Comparison of ENCODE assay signal across 26 mouse cellular contexts in the genomic region with DNA sequence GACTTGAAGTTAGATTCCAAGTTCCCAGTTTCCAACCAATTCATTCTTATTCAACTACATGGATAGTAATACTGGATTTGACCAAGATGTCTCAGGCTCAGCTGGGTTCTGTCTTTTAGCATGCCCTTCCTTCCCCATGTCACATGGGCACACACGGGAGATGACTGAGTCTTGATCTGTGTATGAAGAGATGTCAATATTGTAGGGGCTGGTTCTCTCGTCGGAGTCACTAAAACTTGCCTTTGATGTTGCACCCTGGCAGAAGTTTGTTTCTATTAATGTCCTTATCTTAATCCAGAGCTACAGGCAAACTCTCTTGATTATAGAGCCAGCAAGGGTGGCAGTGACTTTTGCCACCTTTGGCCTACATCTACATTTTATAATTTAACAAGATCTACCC. TPM values are rescaled to one million over a fixed set of nuclear protein-coding genes. Genes with fewer than 3 reads are reported as not detected.
DNase-seq lines count a peak whose midpoint lies in the region; ATAC-seq lines count a peak whose summit lies in the region.
"Had no signal": no experiment of that assay in that cellular context is flagged by ENCODE, and none has a peak within 500 bp of the region (broad histone marks: within the 10 kb centered on the region; RNA-seq: fewer than 3 reads in every experiment).

No protein-coding gene starts in this region.

- no peaks in the 10 kb centered on the region for H3K9me3 ChIP-seq in heart, embryonic 12.5 days (replicated peaks)
- H3K9me3 ChIP-seq in heart, embryonic 16.5 days (replicated peaks; ENCODE audit: control insufficient read depth, low read length), result 0 out of 2 replicates have a peak, but pooled peaks cover 2% of the 10 kb centered on the region
- H3K9me3 ChIP-seq in stomach, embryonic 16.5 days (replicated peaks; ENCODE audit: control insufficient read depth, low read length), result no peaks in the 10 kb centered on the region
- H3K9me3 ChIP-seq in embryonic facial prominence, embryonic 10.5 days, result no peaks in the 10 kb centered on the region
- H3K9me3 ChIP-seq: embryonic facial prominence, embryonic 13.5 days; forebrain, embryonic 13.5 days; G1E; hindbrain, embryonic 12.5 days had no signal

- no peak overlapping the region for H3K27ac ChIP-seq in heart, embryonic 12.5 days (ENCODE audit: poor library complexity, severe bottlenecking)
- peak overlapping the region; percentile 53 for H3K27ac ChIP-seq in heart, embryonic 16.5 days (ENCODE audit: low read length)
- H3K27ac ChIP-seq in stomach, embryonic 16.5 days (ENCODE audit: low read length), result peak overlapping the region; percentile 66; the same call in 1 of the 2 replicates
- no peak overlapping the region for H3K27ac ChIP-seq in embryonic facial prominence, embryonic 10.5 days (replicated peaks)
- H3K27ac ChIP-seq: embryonic facial prominence, embryonic 13.5 days; forebrain, embryonic 13.5 days; gastrocnemius, adult 2 months; hindbrain, embryonic 12.5 days had no signal

- H3K4me2 ChIP-seq in heart, embryonic 12.5 days, result no peak overlapping the region
- no peak overlapping the region; the same call in 1 of the 2 replicates for H3K4me2 ChIP-seq in heart, embryonic 16.5 days (ENCODE audit: low read depth, low read length)
- H3K4me2 ChIP-seq in stomach, embryonic 16.5 days (ENCODE audit: low read depth, low read length), result no peak overlapping the region
- H3K4me2 ChIP-seq: embryonic facial prominence, embryonic 13.5 days; forebrain, embryonic 13.5 days; hindbrain, embryonic 12.5 days had no signal

- WGBS in heart, embryonic 12.5 days, result 43% methylated on average over 3 of the region's 3 CpGs
- 48% methylated on average over 3 of the region's 3 CpGs for WGBS in heart, embryonic 16.5 days
- WGBS in stomach, embryonic 16.5 days, result 57% methylated on average over 3 of the region's 3 CpGs
- 85% methylated on average over 3 of the region's 3 CpGs for WGBS in embryonic facial prominence, embryonic 10.5 days

- peaks cover 5% of the 10 kb centered on the region; the same call in 1 of the 2 replicates for H3K4me1 ChIP-seq in heart, embryonic 12.5 days (replicated peaks)
- peaks cover 28% of the 10 kb centered on the region for H3K4me1 ChIP-seq in heart, embryonic 16.5 days (ENCODE audit: control insufficient read depth, insufficient read depth, low read length)
- H3K4me1 ChIP-seq in stomach, embryonic 16.5 days (ENCODE audit: control insufficient read depth, insufficient read depth, low read length), result peaks cover 10% of the 10 kb centered on the region; the same call in 1 of the 2 replicates
- peaks cover 11% of the 10 kb centered on the region for H3K4me1 ChIP-seq in embryonic facial prominence, embryonic 10.5 days
- H3K4me1 ChIP-seq: forebrain, embryonic 13.5 days; hindbrain, embryonic 12.5 days had no signal

- no peak for ATAC-seq in heart, embryonic 12.5 days (ENCODE audit: insufficient number of reproducible peaks, low FRiP score)
- ATAC-seq in heart, embryonic 16.5 days (replicated peaks; ENCODE audit: extremely low read depth, insufficient read depth, low FRiP score), result no peak
- no peak for ATAC-seq in stomach, embryonic 16.5 days (ENCODE audit: insufficient read depth, low FRiP score)
- ATAC-seq: CD4-positive, CD25-positive, alpha-beta regulatory T cell, adult 4 months; forebrain, embryonic 13.5 days; forebrain, postnatal 0 days; hindbrain, embryonic 16.5 days; inflammation-experienced regulatory T-cells, adult 6 months; intestine, postnatal 0 days had no signal

- no peaks in the 10 kb centered on the region for H3K36me3 ChIP-seq in heart, embryonic 12.5 days
- no peaks in the 10 kb centered on the region for H3K36me3 ChIP-seq in heart, embryonic 16.5 days (ENCODE audit: control insufficient read depth, insufficient read depth)
- H3K36me3 ChIP-seq in stomach, embryonic 16.5 days (ENCODE audit: control insufficient read depth, insufficient read depth, low read length), result no peaks in the 10 kb centered on the region
- no peaks in the 10 kb centered on the region for H3K36me3 ChIP-seq in embryonic facial prominence, embryonic 10.5 days (replicated peaks)
- H3K36me3 ChIP-seq: embryonic facial prominence, embryonic 13.5 days; G1E; hindbrain, embryonic 12.5 days had no signal

- peak; percentile 91 for DNase-seq in heart, adult 11 months
- peak; percentile 25 to 47 for DNase-seq in heart, adult 9 months (ENCODE audit: low spot score in 2 of 2)
- no peak for DNase-seq in heart, postnatal 4 days
- no peak for DNase-seq in embryonic facial prominence, embryonic 10.5 days (ENCODE audit: low spot score)
- DNase-seq in frontal cortex, postnatal 25 days (ENCODE audit: low spot score in 2 of 2), result no peak
- DNase-seq: adrenal gland, adult 8-10 months; adrenal gland, postnatal 36 days; B cell, adult 2 months; cerebellum, adult 2 months; cerebellum, postnatal 10 days; embryo, embryonic 11 days; forebrain, postnatal 0 days; gastrocnemius, adult 2 months; gastrocnemius, postnatal 36 days had no signal

- H3K4me3 ChIP-seq in heart, embryonic 12.5 days, result no peak overlapping the region
- H3K4me3 ChIP-seq in heart, embryonic 16.5 days (ENCODE audit: low read length), result no peak overlapping the region
- no peak overlapping the region for H3K4me3 ChIP-seq in stomach, embryonic 16.5 days (replicated peaks; ENCODE audit: low read length)
- H3K4me3 ChIP-seq in embryonic facial prominence, embryonic 10.5 days, result no peak overlapping the region
- H3K4me3 ChIP-seq: embryonic facial prominence, embryonic 13.5 days; forebrain, embryonic 13.5 days; gastrocnemius, adult 2 months; hindbrain, embryonic 12.5 days had no signal

- no peaks in the 10 kb centered on the region for H3K27me3 ChIP-seq in heart, embryonic 12.5 days (replicated peaks)
- no peaks in the 10 kb centered on the region for H3K27me3 ChIP-seq in heart, embryonic 16.5 days (ENCODE audit: control insufficient read depth, insufficient read depth, low read length)
- H3K27me3 ChIP-seq in stomach, embryonic 16.5 days (ENCODE audit: control insufficient read depth, insufficient read depth, low read length), result no peaks in the 10 kb centered on the region
- H3K27me3 ChIP-seq in embryonic facial prominence, embryonic 10.5 days (replicated peaks; ENCODE audit: low read depth, poor library complexity, severe bottlenecking), result no peaks in the 10 kb centered on the region
- H3K27me3 ChIP-seq: embryonic facial prominence, embryonic 13.5 days; forebrain, embryonic 13.5 days; hindbrain, embryonic 12.5 days had no signal

- H3K9ac ChIP-seq in heart, embryonic 12.5 days, result no peak overlapping the region
- no peak overlapping the region for H3K9ac ChIP-seq in heart, embryonic 16.5 days (ENCODE audit: low read length)
- H3K9ac ChIP-seq in stomach, embryonic 16.5 days (ENCODE audit: low read length), result no peak overlapping the region
- H3K9ac ChIP-seq: embryonic facial prominence, embryonic 13.5 days; forebrain, embryonic 13.5 days; forebrain, postnatal 0 days; hindbrain, embryonic 12.5 days had no signal

RNA-seq across cellular contexts. Expression of gene Myoz2, which starts 46.9 kb away (rescaled TPM):
- polyA plus RNA-seq in heart, embryonic 12.5 days (2016; fragmentation: Nextera tagmentation; extraction: Ambion mirVana), result 154 and 163 TPM in 2 replicates
- total RNA-seq in heart, postnatal 4 days (2021), result 100 to 1,000 TPM; 792 to 841 TPM
- 243 and 252 TPM in 2 replicates for polyA plus RNA-seq in heart, embryonic 16.5 days (2015; fragmentation: Nextera tagmentation; extraction: Ambion mirVana)
- polyA plus RNA-seq in stomach, embryonic 16.5 days (2015; fragmentation: Nextera tagmentation; extraction: Ambion mirVana), result 3.6 and 21.6 TPM in 2 replicates
- not detected in 2 replicates for polyA plus RNA-seq in embryonic facial prominence, embryonic 10.5 days (2016; fragmentation: Nextera tagmentation; extraction: Ambion mirVana)
- total RNA-seq: common myeloid progenitor, adult 5-6 weeks had no signal
- polyA plus RNA-seq: forebrain, embryonic 13.5 days; forebrain, postnatal 0 days; G1E; inflammation-experienced regulatory T-cells, adult 6 months had no signal

Comparison
In these comparisons a context has a peak if more than half of its experiments do, and no peak if none do; other contexts are left out.
1. DNase-seq: peak in heart, adult 11 months (single experiment) and heart, adult 9 months (2 of 2); none in heart, postnatal 4 days (single experiment), embryonic facial prominence, embryonic 10.5 days (single experiment) and frontal cortex, postnatal 25 days (0 of 2).
2. H3K27ac ChIP-seq: peak in heart, embryonic 16.5 days (single experiment) and stomach, embryonic 16.5 days (single experiment); none in heart, embryonic 12.5 days (single experiment) and embryonic facial prominence, embryonic 10.5 days (single experiment).